Mouse (Mus musculus): ENCODE data around the gene Csnk2a1. TPM values are rescaled to one million over a fixed set of nuclear protein-coding genes. Genes with fewer than 3 reads are reported as not detected.

Gene Csnk2a1
- total RNA-seq, 2 experiments from 2014 or later, result 96.9 to 100 TPM

DNA sequence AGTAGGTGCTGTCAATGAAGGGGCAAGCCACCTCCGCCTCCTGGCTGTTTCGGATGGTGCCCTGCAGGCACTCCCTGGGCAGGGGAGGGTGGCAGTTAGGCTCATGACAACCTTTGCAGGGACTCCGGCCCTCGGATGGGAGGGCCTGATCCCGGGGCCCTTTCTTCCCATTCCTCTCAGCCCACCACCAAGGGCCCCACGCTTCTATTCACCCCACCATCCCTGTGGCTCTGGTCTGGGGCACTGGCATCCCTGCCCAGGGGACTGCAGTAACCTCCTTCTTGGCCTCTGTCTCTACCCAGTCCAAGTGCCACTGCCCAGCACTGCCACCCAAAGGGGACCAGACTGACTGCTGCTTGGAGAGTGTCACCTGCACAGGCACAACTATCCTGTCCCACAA, 95.6 kb downstream of the Csnk2a1 start:
- no peak for DNase-seq (ENCODE audit: low spot score in 2 of 2)

DNA sequence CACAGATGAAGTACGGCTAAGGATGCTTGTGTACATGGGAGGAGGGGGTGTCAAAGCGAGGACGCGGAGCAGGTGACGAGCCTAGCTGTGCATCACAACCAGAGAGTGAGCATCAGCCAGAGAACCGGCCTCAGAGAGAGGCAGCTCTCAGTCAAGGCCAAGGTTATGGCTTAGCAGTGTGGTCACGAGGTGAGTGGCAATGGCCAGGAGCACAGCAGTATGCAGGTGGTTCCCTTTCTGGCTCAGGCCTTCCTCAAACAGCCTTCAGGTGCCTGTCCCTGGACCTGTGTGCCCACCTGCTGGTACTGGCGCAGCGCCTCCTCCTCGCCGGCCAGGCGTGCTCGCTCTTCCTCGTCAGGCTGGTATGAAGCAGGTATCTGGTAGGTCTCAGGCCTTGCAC, 97.3 kb downstream of the Csnk2a1 start:
- no peak for DNase-seq (ENCODE audit: low spot score in 2 of 2)

GRCm38 (mm10) chr2:152324842-152325241, 98.2 kb downstream of the Csnk2a1 start:
- DNase-seq (ENCODE audit: low spot score in 2 of 2), result no peak

DNA sequence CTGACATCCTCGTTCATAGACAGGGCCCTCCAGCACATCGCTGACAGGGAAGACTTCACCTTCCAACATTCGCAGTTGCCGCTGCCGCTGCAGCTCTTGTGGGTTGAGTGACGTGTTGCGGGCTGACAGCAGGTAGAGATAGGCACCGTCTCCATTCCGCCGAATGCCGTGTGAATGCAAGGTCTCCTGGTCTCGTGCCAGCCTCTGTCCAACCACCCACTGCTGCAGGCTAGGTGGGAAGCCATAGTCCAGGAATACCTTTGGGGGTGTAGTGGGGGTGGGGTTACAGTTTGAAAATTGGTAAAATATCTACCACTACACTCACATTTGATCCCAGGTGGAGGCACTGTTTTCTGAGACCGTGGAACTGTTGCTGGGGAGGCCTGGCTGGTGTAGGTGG, 99.5 kb downstream of the Csnk2a1 start:
- DNase-seq (ENCODE audit: low spot score in 2 of 2), result no peak

DNA sequence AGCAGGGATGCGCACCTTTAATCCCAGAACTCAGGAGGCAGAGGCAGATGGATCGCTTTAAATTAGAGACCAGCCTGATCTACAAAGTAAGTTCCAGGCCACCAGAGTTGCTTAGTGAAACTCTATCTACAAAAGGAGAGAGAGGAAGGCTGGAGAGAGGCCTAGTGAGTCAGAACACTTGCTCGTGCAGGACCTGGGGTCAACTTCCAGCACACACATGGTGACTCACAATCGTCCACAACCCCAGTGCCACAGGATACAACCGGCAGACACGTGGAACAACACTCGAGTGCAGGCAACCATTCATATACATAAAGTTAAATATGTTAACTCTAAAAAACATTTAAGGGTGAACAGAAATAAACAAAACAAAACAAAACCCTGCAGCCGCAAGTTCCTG, 100.0 kb downstream of the Csnk2a1 start:
- DNase-seq (ENCODE audit: low spot score in 2 of 2), result no peak

- no peak for DNase-seq (ENCODE audit: low spot score in 2 of 2)
Observed at GRCm38 (mm10) chr2:152327980-152328379, 101.3 kb downstream of the Csnk2a1 start.

GRCm38 (mm10) chr2:152330858-152331423, 104.3 kb downstream of the Csnk2a1 start:
- no peak for DNase-seq (ENCODE audit: low spot score in 2 of 2)

Other genes starting within 250 kb of the Csnk2a1 start
- 1 to 10 TPM; 7.4 to 7.6 TPM for gene Fam110a, start 246.6 kb upstream of the Csnk2a1 start, total RNA-seq (2021)
- gene Slc52a3, start 230.3 kb upstream of the Csnk2a1 start, total RNA-seq (2021), result 1 to 10 TPM; 2.1 to 2.8 TPM
- gene Scrt2, start 145.3 kb upstream of the Csnk2a1 start, total RNA-seq (2021), result 10 to 100 TPM; 20.5 to 20.7 TPM
- gene Srxn1, start 121.3 kb upstream of the Csnk2a1 start, total RNA-seq (2021), result 100 to 1,000 TPM; 103 to 106 TPM
- 1 to 10 TPM; 1.5 to 1.8 TPM for gene Tcf15, start 83.3 kb upstream of the Csnk2a1 start, total RNA-seq (2021)
- 10 to 100 TPM; 49.2 to 52.6 TPM for gene Tbc1d20, start 67.0 kb downstream of the Csnk2a1 start, total RNA-seq (2021)
- gene Rbck1, start 105.8 kb downstream of the Csnk2a1 start, total RNA-seq (2021), result 100 to 1,000 TPM; 106 to 107 TPM
- under 1 TPM; 0.59 to 0.70 TPM for gene Trib3, start 117.2 kb downstream of the Csnk2a1 start, total RNA-seq (2021)
- 100 to 1,000 TPM in 1 of 2 experiments, 10 to 100 TPM in 1; 96.7 to 104 TPM for gene Nrsn2, start 149.8 kb downstream of the Csnk2a1 start, total RNA-seq (2021)
- 10 to 100 TPM; 11.8 to 15.9 TPM for gene Sox12, start 171.2 kb downstream of the Csnk2a1 start, total RNA-seq (2021)
- 1 to 10 TPM; 9.4 TPM for gene Zcchc3, start 188.2 kb downstream of the Csnk2a1 start, total RNA-seq (2021)
- gene 6820408C15Rik, start 188.7 kb downstream of the Csnk2a1 start, total RNA-seq (2021), result 1 to 10 TPM; 1.6 to 2.1 TPM
- gene Defb23, start 237.8 kb downstream of the Csnk2a1 start, total RNA-seq (2021), result not detected

Measured in left cerebral cortex, adult 18-20 months (tissue).